Mouse (Mus musculus) stomach, embryonic 14.5 days (tissue): ENCODE results near the gene Slc13a5. TPM values are rescaled to one million over a fixed set of nuclear protein-coding genes. Genes with fewer than 3 reads are reported as not detected.

Experiments
- ATAC-seq: fragments of 200-750 bp; cut with Nextera tagmentation; 2 replicates; pipeline ENCODE4 v1.8.0; 2017; ENCODE audit warnings: low read depth, moderate TSS enrichment; ENCODE audit not compliant: insufficient number of reproducible peaks, insufficient read depth, low FRiP score
- H3K27ac ChIP-seq: fragments of 300-500 bp; sonication (generic); 2 replicates; pipeline ENCODE4 v1.5.1; 2014; ENCODE audit warnings: mild to moderate bottlenecking, low read length, moderate library complexity, mixed read lengths
- H3K27me3 ChIP-seq: fragments of 300-500 bp; sonication (generic); 2 replicates; pipeline ENCODE4 v1.6.1; 2014; ENCODE audit warnings: low read length, control low read depth, mixed read lengths; ENCODE audit not compliant: control insufficient read depth, insufficient read depth
- H3K36me3 ChIP-seq: fragments of 300-500 bp; sonication (generic); 2 replicates; pipeline ENCODE4 v1.6.1; 2014; ENCODE audit warnings: mild to moderate bottlenecking, control low read depth, low read length, moderate library complexity, mixed read lengths; ENCODE audit not compliant: control insufficient read depth, insufficient read depth
- H3K4me1 ChIP-seq: fragments of 300-500 bp; sonication (generic); 2 replicates; pipeline ENCODE4 v1.6.1; 2014; ENCODE audit warnings: low read length, control low read depth, mixed read lengths; ENCODE audit not compliant: control insufficient read depth, insufficient read depth
- H3K4me2 ChIP-seq: fragments of 300-500 bp; sonication (generic); replicated peaks from 2 replicates; pipeline ENCODE4 v1.6.1; 2014; ENCODE audit warnings: low read depth, low read length, control low read depth
- H3K4me3 ChIP-seq: fragments of 300-500 bp; sonication (generic); 2 replicates; pipeline ENCODE4 v1.5.1; 2014; ENCODE audit warnings: low read depth, low read length, control low read depth
- H3K9ac ChIP-seq: fragments of 300-500 bp; sonication (generic); replicated peaks from 2 replicates; pipeline ENCODE4 v1.6.1; 2014; ENCODE audit warnings: low read depth, mild to moderate bottlenecking, control low read depth, low read length, moderate library complexity, mixed read lengths
- H3K9me3 ChIP-seq: fragments of 300-500 bp; sonication (generic); 2 replicates; pipeline ENCODE4 v1.6.1; 2016; ENCODE audit warnings: low read depth, low read length, control low read depth; ENCODE audit not compliant: control insufficient read depth
- WGBS: fragments of 180-500 bp; shearing (Covaris S2); extraction: QIAGEN DNeasy Blood & Tissue Kit; methylation state at CpG from one replicate; pipeline ENCODE4 v1.1.7; 2014; 5-methylcytosine and 5-hydroxymethylcytosine counted together
- polyA plus RNA-seq: library from polyadenylated mRNA; unstranded; fragments of >200 nt; fragmentation: Nextera tagmentation; extraction: Ambion mirVana; gene quantifications from 2 replicates; pipeline ENCODE4 v1.2.1, GENCODE M21; 2014

Slc13a5 gene
- polyA plus RNA-seq = 0.21 and 0.49 TPM in 2 replicates

GRCm38 (mm10) chr11:72266960-72267560, at the start of gene Slc13a5:
Gene Slc13a5, minus strand, starts transcription at chr11:72267222.
- no peaks in the 10 kb centered on the region for H3K36me3 ChIP-seq
- no peak within 1 kb of the TSS for H3K27ac ChIP-seq
- 2% methylated on average over 36 of the region's 36 CpGs for WGBS
- H3K9me3 ChIP-seq = no peaks in the 10 kb centered on the region
- no peak for ATAC-seq
- H3K4me2 ChIP-seq = peak within 1 kb of the TSS; percentile 93
- peak within 1 kb of the TSS; percentile 40 for H3K4me3 ChIP-seq
- peaks cover 17% of the 10 kb centered on the region for H3K27me3 ChIP-seq
- peaks cover 4% of the 10 kb centered on the region; the same call in 1 of the 2 replicates for H3K4me1 ChIP-seq
- H3K9ac ChIP-seq = no peak within 1 kb of the TSS

GRCm38 (mm10) chr11:72314151-72314895, 47.3 kb upstream of the Slc13a5 start, which contains the start of gene Fbxo39:
Gene Fbxo39, plus strand, starts transcription at chr11:72314444.
- Histone ChIP-seq H3K9ac (no peak within 1 kb of the TSS; the same call in 1 of the 2 replicates), H3K4me3 (peak within 1 kb of the TSS; percentile 17)
- ATAC-seq = no peak

DNA sequence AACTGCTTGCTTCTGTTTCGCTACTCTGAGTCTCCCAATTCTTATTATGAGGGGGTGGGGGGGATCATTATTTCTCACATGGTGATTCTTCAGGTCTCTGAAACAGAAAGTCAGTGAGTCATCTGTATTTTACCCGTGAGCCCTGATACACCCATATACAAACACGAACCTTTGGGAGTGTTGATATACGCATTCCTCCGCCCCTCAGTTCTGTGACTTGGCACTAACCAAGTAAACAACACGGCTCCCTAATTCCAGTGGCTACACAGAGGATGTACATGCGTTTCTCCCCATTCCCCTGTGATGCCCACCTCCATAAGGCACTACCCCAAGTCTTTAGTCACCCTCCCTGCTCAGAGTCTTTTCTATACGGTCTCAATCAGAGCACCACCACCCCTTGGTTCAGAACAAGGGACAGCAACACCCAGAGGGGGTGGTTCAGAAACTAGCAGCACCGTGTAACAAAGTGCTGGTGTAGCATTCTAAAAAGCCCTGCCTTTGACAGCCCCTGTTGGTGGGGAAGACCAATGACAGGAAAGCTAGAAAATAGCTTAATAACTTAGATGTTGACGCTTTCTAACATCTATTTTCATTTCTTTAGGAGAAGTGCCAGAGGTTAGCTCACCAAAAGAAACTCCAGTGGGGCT, 44.5 kb upstream of the Slc13a5 start:
- Histone ChIP-seq H3K4me3 (no peak overlapping the region), H3K27ac (no peak overlapping the region), H3K4me2 (no peak overlapping the region), H3K9me3 (no peaks in the 10 kb centered on the region), H3K4me1 (no peaks in the 10 kb centered on the region), H3K36me3 (no peaks in the 10 kb centered on the region), H3K9ac (no peak overlapping the region), H3K27me3 (peaks cover 8% of the 10 kb centered on the region; the same call in 1 of the 2 replicates)
- 72% methylated on average over 10 of the region's 10 CpGs for WGBS
- no peak for ATAC-seq

More at GRCm38 (mm10) chr11:72314151-72314895, 47.3 kb upstream of the Slc13a5 start, which contains the start of gene Fbxo39:
- Histone ChIP-seq H3K9me3 (no peaks in the 10 kb centered on the region), H3K27me3 (peaks cover 8% of the 10 kb centered on the region; the same call in 1 of the 2 replicates), H3K27ac (no peak within 1 kb of the TSS), H3K36me3 (no peaks in the 10 kb centered on the region), H3K4me1 (no peaks in the 10 kb centered on the region), H3K4me2 (peak within 1 kb of the TSS; percentile 40)
- 9% methylated on average over 40 of the region's 42 CpGs for WGBS

DNA sequence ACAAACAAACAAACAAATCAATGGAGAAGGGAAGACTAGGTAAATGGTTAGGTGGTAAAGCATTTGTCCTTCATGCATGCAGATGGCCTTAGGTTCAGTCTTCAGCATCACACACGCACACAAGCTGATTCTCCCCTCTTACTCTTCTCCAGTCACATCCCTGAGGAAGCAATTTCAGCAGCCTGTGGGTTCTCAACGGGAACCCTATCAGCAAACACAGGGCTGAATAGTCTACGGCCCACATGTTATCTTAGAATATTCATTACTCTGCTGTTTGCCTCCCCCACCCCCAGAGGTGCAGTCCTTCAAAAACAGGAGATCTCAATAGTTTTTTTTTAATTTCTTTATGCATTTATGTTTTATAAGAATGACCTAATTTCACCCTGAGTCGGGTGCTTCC, 43.5 kb upstream of the Slc13a5 start:
- no peaks in the 10 kb centered on the region for H3K4me1 ChIP-seq
- H3K4me2 ChIP-seq = no peak overlapping the region
- ATAC-seq = no peak
- no peaks in the 10 kb centered on the region for H3K9me3 ChIP-seq
- peaks cover 8% of the 10 kb centered on the region; the same call in 1 of the 2 replicates for H3K27me3 ChIP-seq
- WGBS = 68% methylated on average over 4 of the region's 4 CpGs
- H3K4me3 ChIP-seq = no peak overlapping the region
- H3K9ac ChIP-seq = no peak overlapping the region
- H3K36me3 ChIP-seq = no peaks in the 10 kb centered on the region
- H3K27ac ChIP-seq = no peak overlapping the region

DNA sequence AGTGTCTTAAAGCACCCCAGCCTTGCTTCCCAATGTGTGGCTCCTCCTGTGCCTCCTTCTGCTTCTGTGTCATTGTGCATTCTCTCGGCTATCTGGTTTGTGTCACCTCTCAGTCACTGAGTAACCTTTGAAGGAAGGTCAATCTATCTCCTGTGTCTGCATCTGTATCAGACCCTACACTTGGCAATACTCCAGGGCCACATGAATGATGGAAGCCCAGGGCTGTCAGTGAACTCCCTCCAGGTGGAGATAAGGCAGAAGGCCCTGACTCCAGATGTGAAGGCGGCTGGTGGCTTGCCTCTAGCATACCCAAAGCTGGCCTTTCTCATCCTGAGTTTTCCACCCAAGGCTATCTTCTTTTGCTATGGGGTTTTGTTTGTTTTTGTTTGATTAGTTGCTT, 42.0 kb upstream of the Slc13a5 start:
- H3K9ac ChIP-seq = no peak overlapping the region
- no peaks in the 10 kb centered on the region for H3K4me1 ChIP-seq
- H3K9me3 ChIP-seq = no peaks in the 10 kb centered on the region
- H3K36me3 ChIP-seq = no peaks in the 10 kb centered on the region
- H3K27ac ChIP-seq = no peak overlapping the region
- H3K4me2 ChIP-seq = no peak overlapping the region
- no peak for ATAC-seq
- no peak overlapping the region for H3K4me3 ChIP-seq
- WGBS = 27% methylated on average over 2 of the region's 2 CpGs
- 0 out of 2 replicates have a peak, but pooled peaks cover 4% of the 10 kb centered on the region for H3K27me3 ChIP-seq

GRCm38 (mm10) chr11:72307461-72307860, 40.4 kb upstream of the Slc13a5 start:
- Histone ChIP-seq H3K4me1 (no peaks in the 10 kb centered on the region), H3K4me2 (no peak overlapping the region), H3K27me3 (no peaks in the 10 kb centered on the region), H3K9me3 (no peaks in the 10 kb centered on the region), H3K27ac (no peak overlapping the region), H3K36me3 (no peaks in the 10 kb centered on the region), H3K4me3 (no peak overlapping the region), H3K9ac (no peak overlapping the region)
- no peak for ATAC-seq
- WGBS = 77% methylated on average over 5 of the region's 5 CpGs

DNA sequence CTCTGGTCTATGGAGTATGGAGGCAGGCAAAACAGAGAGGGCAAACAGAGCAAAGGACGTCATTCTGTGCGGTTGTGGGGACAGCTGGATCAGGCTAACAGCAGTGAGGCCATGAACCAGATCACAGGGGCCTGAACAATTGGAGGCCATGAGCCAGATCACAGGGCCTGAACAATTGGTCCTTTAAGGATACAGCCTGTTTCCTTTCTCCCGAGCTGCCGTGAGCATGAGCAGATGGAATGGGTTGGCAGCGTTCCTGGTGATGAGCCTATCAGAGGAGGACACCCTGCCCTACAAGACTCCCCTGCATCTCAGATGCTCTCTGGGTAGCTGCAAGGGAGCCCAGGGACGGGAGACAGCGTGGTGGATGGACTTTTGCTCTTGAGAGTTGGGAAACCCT, 35.2 kb upstream of the Slc13a5 start:
- H3K4me1 ChIP-seq = peaks cover 6% of the 10 kb centered on the region; the same call in 1 of the 2 replicates
- H3K27ac ChIP-seq = no peak overlapping the region; the same call in 1 of the 2 replicates
- H3K4me2 ChIP-seq = peak overlapping the region; percentile 31; the same call in 1 of the 2 replicates
- no peak overlapping the region for H3K9ac ChIP-seq
- no peak overlapping the region for H3K4me3 ChIP-seq
- H3K9me3 ChIP-seq = no peaks in the 10 kb centered on the region
- 73% methylated on average over 7 of the region's 7 CpGs for WGBS
- H3K36me3 ChIP-seq = no peaks in the 10 kb centered on the region
- ATAC-seq = no peak
- H3K27me3 ChIP-seq = no peaks in the 10 kb centered on the region

- Histone ChIP-seq H3K27ac (peak within 1 kb of the TSS; percentile 41), H3K27me3 (no peaks in the 10 kb centered on the region), H3K4me3 (no peak within 1 kb of the TSS; the same call in 1 of the 2 replicates), H3K36me3 (no peaks in the 10 kb centered on the region), H3K4me2 (peak within 1 kb of the TSS; percentile 31), H3K9ac (0 out of 2 replicates have a peak within 1 kb of the TSS, but pooled peaks have one; percentile 14), H3K9me3 (no peaks in the 10 kb centered on the region), H3K4me1 (peaks cover 6% of the 10 kb centered on the region; the same call in 1 of the 2 replicates)
- 15% methylated on average over 6 of the region's 6 CpGs for WGBS
- peak; percentile 74 for ATAC-seq
Measured at GRCm38 (mm10) chr11:72301334-72301733, 34.3 kb upstream of the Slc13a5 start, which contains the start of gene Xaf1. Gene Xaf1, plus strand, starts transcription at chr11:72301629.
